Mouse (Mus musculus): ENCODE measurements around the gene Olfr552. TPM values are rescaled to one million over a fixed set of nuclear protein-coding genes. Genes with fewer than 3 reads are reported as not detected.

The Olfr552 gene
- polyA plus RNA-seq (2017; shearing (Covaris generic)) = under 1 TPM in 1 of 2 experiments, not detected in 1; 0.04 TPM

DNA sequence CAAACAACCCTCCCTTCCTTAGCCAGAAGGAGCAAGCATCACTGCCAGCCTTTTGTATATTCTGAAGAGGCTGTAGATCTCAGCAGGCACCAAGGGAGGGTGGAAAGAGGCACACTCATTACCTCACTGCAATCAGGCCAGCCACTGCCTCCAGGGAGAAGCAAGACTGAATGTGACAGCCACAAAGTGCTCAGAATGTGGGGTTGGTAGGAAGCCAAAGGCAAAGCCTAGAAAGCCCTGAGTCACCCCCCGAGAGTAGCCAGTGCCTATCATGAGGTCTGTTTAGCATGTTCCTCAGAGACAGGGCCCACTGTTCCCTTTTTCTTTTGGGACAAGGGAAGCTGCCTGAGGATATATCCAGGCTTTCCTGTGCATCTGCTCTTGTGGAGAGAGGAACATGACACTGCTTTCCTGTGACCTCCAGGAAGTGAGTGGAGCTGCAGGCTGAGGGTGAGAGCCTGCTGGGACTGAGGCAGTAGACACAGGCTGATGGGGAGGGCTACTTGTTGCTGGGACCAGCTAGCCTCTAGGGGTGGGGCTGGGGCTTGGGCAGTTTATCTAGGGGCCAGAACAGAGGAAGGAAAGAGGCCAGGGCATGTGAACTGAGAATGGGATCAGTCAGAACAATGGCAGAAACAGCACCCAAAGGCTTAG lies at the start of gene Olfr552:
TSS of gene Olfr552 (plus strand) at position 393 of the 654 bp plus-strand sequence.

GRCm38 (mm10) chr7:102549570-102549969 lies 48.0 kb upstream of the Olfr552 start, which contains the start of gene Olfr549:
Gene Olfr549, plus strand, starts transcription at chr7:102549870.

GRCm38 (mm10) chr7:102564999-102565997 lies 32.3 kb upstream of the Olfr552 start, which contains the start of gene Trim21:
Gene Trim21, minus strand, starts transcription at chr7:102565486.

DNA sequence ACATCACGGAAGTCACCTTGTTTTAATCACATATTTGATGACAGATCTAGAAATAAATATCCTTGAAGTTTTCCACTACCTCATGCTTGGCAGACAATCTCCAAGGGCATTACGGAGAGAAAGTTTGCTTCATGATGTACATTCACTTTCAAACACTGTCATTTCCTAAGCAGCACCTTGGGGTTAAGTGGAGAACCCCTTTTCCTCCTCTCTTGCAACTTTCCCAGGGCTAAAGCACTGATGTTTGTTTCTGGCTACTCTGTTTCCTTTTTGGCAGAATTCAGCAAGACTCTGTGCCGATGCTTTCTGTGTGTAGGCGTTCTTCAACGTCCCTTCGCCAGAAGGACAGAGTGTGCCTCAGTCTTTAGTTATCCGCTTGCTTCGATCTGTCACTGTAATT lies 26.4 kb upstream of the Olfr552 start, which contains the start of gene Olfr550:
TSS of gene Olfr550 (plus strand) at position 301 of the 400 bp plus-strand sequence.

GRCm38 (mm10) chr7:102591786-102592185 lies 5.8 kb upstream of the Olfr552 start, which contains the start of gene Olfr551:
Gene Olfr551, minus strand, starts transcription at chr7:102591886.

DNA sequence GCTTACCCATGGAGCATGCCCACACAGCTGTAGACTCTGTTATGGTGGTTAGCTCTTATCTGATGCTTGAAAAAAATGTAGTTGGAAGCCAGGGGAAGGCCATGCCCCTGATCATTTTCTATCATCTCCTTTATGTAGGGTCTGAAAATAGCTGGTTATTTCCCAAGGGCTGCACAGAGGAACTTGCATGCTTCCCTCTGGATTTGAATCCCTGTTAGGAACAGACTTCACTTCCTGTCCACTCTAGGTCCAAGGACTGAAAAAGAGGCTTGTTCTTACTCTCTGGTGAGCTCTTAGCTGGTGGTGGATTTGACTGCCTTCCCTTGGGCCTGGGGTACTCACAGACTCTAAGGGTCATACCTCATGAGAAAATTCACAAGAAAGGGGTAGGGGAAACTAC lies 20.5 kb downstream of the Olfr552 start, which contains the start of gene Olfr553:
TSS of gene Olfr553 (minus strand) at position 101 of the 400 bp plus-strand sequence.

DNA sequence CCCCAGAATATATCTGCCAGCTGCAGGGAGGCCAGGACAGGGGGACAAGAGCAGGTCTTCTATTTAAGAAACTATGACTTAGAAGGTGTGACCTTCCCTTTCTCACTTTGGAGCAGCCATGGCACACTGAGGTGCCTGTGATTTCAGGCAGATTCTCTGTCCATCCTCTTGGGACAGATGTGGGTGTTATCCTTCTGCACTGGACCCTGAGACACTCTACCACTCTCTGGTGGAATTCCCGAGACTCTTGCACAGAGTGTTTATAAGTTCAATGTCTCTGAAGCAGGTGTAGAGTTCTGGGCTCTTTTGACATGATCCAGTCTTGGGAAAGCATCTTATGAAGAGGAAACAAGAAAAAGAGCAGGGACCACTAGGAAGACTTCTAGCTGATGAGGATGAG lies 40.6 kb downstream of the Olfr552 start, which contains the start of gene Olfr554:
TSS of gene Olfr554 (plus strand) at position 301 of the 400 bp plus-strand sequence.

Other genes starting within 250 kb of the Olfr552 start
- 10 to 100 TPM; 51.7 to 53.1 TPM for gene Rrm1, start 156.1 kb upstream of the Olfr552 start, polyA plus RNA-seq (2017; shearing (Covaris generic))
- under 1 TPM in 1 of 2 experiments, not detected in 1; 0.12 TPM for gene Olfr543, start 116.1 kb upstream of the Olfr552 start, polyA plus RNA-seq (2017; shearing (Covaris generic))
- under 1 TPM in 1 of 2 experiments, not detected in 1; 0.84 TPM for gene Olfr544, start 109.5 kb upstream of the Olfr552 start, polyA plus RNA-seq (2017; shearing (Covaris generic))
- under 1 TPM in 1 of 2 experiments, not detected in 1; 0.41 TPM for gene Olfr545, start 98.2 kb upstream of the Olfr552 start, polyA plus RNA-seq (2017; shearing (Covaris generic))
- not detected for gene Olfr547, start 63.0 kb upstream of the Olfr552 start, polyA plus RNA-seq (2017; shearing (Covaris generic))
- not detected for gene Olfr548-ps1, start 56.9 kb upstream of the Olfr552 start, polyA plus RNA-seq (2017; shearing (Covaris generic))
- not detected for gene Olfr549, start 47.9 kb upstream of the Olfr552 start, polyA plus RNA-seq (2017; shearing (Covaris generic))
- 100 to 1,000 TPM in 1 of 2 experiments, 10 to 100 TPM in 1; 88.3 to 105 TPM for gene Trim21, start 32.3 kb upstream of the Olfr552 start, polyA plus RNA-seq (2017; shearing (Covaris generic))
- not detected for gene Olfr550, start 26.3 kb upstream of the Olfr552 start, polyA plus RNA-seq (2017; shearing (Covaris generic))
- not detected for gene Olfr551, start 5.9 kb upstream of the Olfr552 start, polyA plus RNA-seq (2017; shearing (Covaris generic))
- gene Olfr553, start 20.4 kb downstream of the Olfr552 start, polyA plus RNA-seq (2017; shearing (Covaris generic)) = under 1 TPM in 1 of 2 experiments, not detected in 1; 0.41 TPM
- under 1 TPM in 1 of 2 experiments, not detected in 1; 0.45 TPM for gene Olfr554, start 40.7 kb downstream of the Olfr552 start, polyA plus RNA-seq (2017; shearing (Covaris generic))
- gene Olfr555, start 61.1 kb downstream of the Olfr552 start, polyA plus RNA-seq (2017; shearing (Covaris generic)) = not detected
- gene Olfr556, start 67.1 kb downstream of the Olfr552 start, polyA plus RNA-seq (2017; shearing (Covaris generic)) = under 1 TPM in 1 of 2 experiments, not detected in 1; 0.07 TPM
- gene Trim68, start 89.6 kb downstream of the Olfr552 start, polyA plus RNA-seq (2017; shearing (Covaris generic)) = 1 to 10 TPM; 8.6 to 9.5 TPM
- not detected for gene Olfr557, start 98.1 kb downstream of the Olfr552 start, polyA plus RNA-seq (2017; shearing (Covaris generic))
- not detected for gene Olfr558, start 104.4 kb downstream of the Olfr552 start, polyA plus RNA-seq (2017; shearing (Covaris generic))
- not detected for gene Olfr33, start 121.3 kb downstream of the Olfr552 start, polyA plus RNA-seq (2017; shearing (Covaris generic))
- gene Olfr559, start 129.7 kb downstream of the Olfr552 start, polyA plus RNA-seq (2017; shearing (Covaris generic)) = not detected
- gene Olfr560, start 161.6 kb downstream of the Olfr552 start, polyA plus RNA-seq (2017; shearing (Covaris generic)) = not detected
- under 1 TPM in 1 of 2 experiments, not detected in 1; 0.14 TPM for gene Olfr78, start 161.7 kb downstream of the Olfr552 start, polyA plus RNA-seq (2017; shearing (Covaris generic))
- gene Olfr561, start 173.5 kb downstream of the Olfr552 start, polyA plus RNA-seq (2017; shearing (Covaris generic)) = not detected
- not detected for gene Olfr564, start 205.7 kb downstream of the Olfr552 start, polyA plus RNA-seq (2017; shearing (Covaris generic))